ENCODE assay signal across 8 mouse cellular contexts in the genomic region with DNA sequence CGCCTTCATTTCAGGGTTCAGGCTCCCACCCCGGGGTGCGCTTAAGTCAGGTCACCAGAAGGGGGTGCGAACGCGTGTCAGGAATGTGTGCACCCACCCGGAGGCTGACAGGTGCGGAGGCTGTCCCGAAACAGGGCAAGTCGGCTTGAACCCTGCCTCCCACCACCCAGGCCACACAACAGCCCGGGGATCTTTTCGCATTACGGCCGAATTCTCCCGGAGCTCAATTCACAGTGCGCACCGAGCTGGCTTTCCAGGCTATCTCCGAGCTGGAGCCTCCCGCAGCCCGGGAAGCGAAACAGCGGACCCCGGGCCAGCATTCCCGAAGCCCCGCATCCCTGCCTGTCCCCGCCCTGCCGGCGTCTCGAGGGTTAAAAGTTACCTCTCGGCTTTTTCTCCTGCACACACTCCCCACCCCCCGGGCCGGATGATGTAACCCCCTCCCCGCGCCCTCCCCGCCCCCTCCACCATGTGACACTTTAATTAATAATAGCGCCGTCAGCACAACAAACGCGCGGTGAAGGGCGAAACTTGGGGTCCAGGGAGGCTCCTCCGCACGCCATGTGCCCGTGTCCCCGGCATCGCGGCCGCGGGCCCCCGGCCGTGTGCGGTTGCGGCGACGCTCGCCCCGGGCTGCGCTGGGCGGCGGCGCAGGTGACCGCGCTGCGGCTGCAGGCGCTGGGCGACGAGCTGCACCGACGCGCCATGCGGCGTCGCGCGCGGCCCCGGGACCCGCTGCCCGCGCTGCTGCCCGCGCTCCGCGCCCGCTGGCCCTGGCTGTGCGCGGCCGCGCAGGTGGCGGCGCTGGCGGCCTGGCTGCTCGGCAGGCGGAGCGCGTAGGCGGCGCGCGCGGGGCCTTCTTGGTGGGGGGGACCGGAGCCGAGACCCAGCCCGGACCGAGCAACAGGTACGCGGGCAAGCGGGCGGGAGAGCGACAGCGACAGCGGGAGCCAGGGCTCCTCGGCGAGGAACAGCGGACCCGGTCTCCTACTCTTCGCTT. TPM values are rescaled to one million over a fixed set of nuclear protein-coding genes. Genes with fewer than 3 reads are reported as not detected.
DNase-seq lines count a peak whose midpoint lies in the region; ATAC-seq lines count a peak whose summit lies in the region.

No protein-coding gene starts in this region.

- no peak for DNase-seq in heart, adult 18-20 months
- peak; percentile 27 for DNase-seq in Muller cell, postnatal 12 days (ENCODE audit: inconsistent ontology term)
- peak; percentile 61 for DNase-seq in embryonic facial prominence, embryonic 10.5 days (ENCODE audit: low spot score)
- peak; percentile 49 for DNase-seq in midbrain, embryonic 10.5 days (ENCODE audit: low spot score)
- DNase-seq in thymus, postnatal 14 days = peak; percentile 55
- no peak for DNase-seq in lung, postnatal 10 days

- peak overlapping the region; percentile 99 for H3K4me2 ChIP-seq in heart, embryonic 12.5 days
- H3K4me2 ChIP-seq in hindbrain, embryonic 16.5 days (ENCODE audit: low read length) = peak overlapping the region; percentile 73

- H3K9ac ChIP-seq in heart, embryonic 12.5 days = peak overlapping the region; percentile 63
- H3K9ac ChIP-seq in hindbrain, embryonic 16.5 days (ENCODE audit: low read depth, low read length) = peak overlapping the region; percentile 78

- 9% methylated on average over 112 of the region's 117 CpGs for WGBS in heart, embryonic 12.5 days
- WGBS in embryonic facial prominence, embryonic 10.5 days = 3% methylated on average over 117 of the region's 117 CpGs
- under 1% methylated on average over 99 of the region's 117 CpGs for WGBS in hindbrain, embryonic 16.5 days
- WGBS in midbrain, embryonic 10.5 days = 6% methylated on average over 116 of the region's 117 CpGs

- H3K36me3 ChIP-seq in heart, embryonic 12.5 days = no peaks in the 10 kb centered on the region
- no peaks in the 10 kb centered on the region for H3K36me3 ChIP-seq in embryonic facial prominence, embryonic 10.5 days (replicated peaks)
- H3K36me3 ChIP-seq in hindbrain, embryonic 16.5 days (ENCODE audit: control insufficient read depth, insufficient read depth, low read length) = no peaks in the 10 kb centered on the region
- H3K36me3 ChIP-seq in midbrain, embryonic 10.5 days = no peaks in the 10 kb centered on the region

- no peak overlapping the region for H3K27ac ChIP-seq in heart, embryonic 12.5 days (ENCODE audit: poor library complexity, severe bottlenecking)
- H3K27ac ChIP-seq in embryonic facial prominence, embryonic 10.5 days (replicated peaks) = no peak overlapping the region; the same call in 1 of the 2 replicates
- H3K27ac ChIP-seq in hindbrain, embryonic 16.5 days (ENCODE audit: low read depth, low read length) = peak overlapping the region; percentile 9; the same call in 1 of the 2 replicates
- H3K27ac ChIP-seq in midbrain, embryonic 10.5 days (replicated peaks) = no peak overlapping the region; the same call in 1 of the 2 replicates

- peak overlapping the region; percentile 69 for H3K4me3 ChIP-seq in heart, embryonic 12.5 days
- H3K4me3 ChIP-seq in embryonic facial prominence, embryonic 10.5 days = peak overlapping the region; percentile 61
- peak overlapping the region; percentile 51 for H3K4me3 ChIP-seq in hindbrain, embryonic 16.5 days (ENCODE audit: low read length)
- H3K4me3 ChIP-seq in midbrain, embryonic 10.5 days = peak overlapping the region; percentile 59

- ATAC-seq in heart, embryonic 12.5 days (ENCODE audit: insufficient number of reproducible peaks, low FRiP score) = peak; percentile 33; the same call in 1 of the 2 replicates
- peak; percentile 67 for ATAC-seq in hindbrain, embryonic 16.5 days

- H3K9me3 ChIP-seq in heart, embryonic 12.5 days (replicated peaks) = no peaks in the 10 kb centered on the region
- H3K9me3 ChIP-seq in embryonic facial prominence, embryonic 10.5 days = no peaks in the 10 kb centered on the region
- no peaks in the 10 kb centered on the region for H3K9me3 ChIP-seq in hindbrain, embryonic 16.5 days (ENCODE audit: control insufficient read depth, low read length)
- no peaks in the 10 kb centered on the region for H3K9me3 ChIP-seq in midbrain, embryonic 10.5 days (replicated peaks)

- peaks cover 87% of the 10 kb centered on the region for H3K27me3 ChIP-seq in heart, embryonic 12.5 days (replicated peaks)
- peaks cover 98% of the 10 kb centered on the region for H3K27me3 ChIP-seq in embryonic facial prominence, embryonic 10.5 days (replicated peaks; ENCODE audit: low read depth, poor library complexity, severe bottlenecking)
- H3K27me3 ChIP-seq in hindbrain, embryonic 16.5 days (replicated peaks; ENCODE audit: control insufficient read depth, insufficient read depth, low read length) = peaks cover 22% of the 10 kb centered on the region
- peaks cover 93% of the 10 kb centered on the region for H3K27me3 ChIP-seq in midbrain, embryonic 10.5 days (ENCODE audit: low read depth, poor library complexity, severe bottlenecking)

- peaks cover 33% of the 10 kb centered on the region for H3K4me1 ChIP-seq in heart, embryonic 12.5 days (replicated peaks)
- peaks cover 42% of the 10 kb centered on the region for H3K4me1 ChIP-seq in embryonic facial prominence, embryonic 10.5 days
- H3K4me1 ChIP-seq in hindbrain, embryonic 16.5 days (ENCODE audit: control insufficient read depth, insufficient read depth, low read depth, low read length) = peaks cover 15% of the 10 kb centered on the region
- H3K4me1 ChIP-seq in midbrain, embryonic 10.5 days = peaks cover 50% of the 10 kb centered on the region

RNA-seq across cellular contexts. Expression of gene Hrk, which starts 5.1 kb away (rescaled TPM):
- polyA plus RNA-seq in heart, embryonic 12.5 days (2016; fragmentation: Nextera tagmentation; extraction: Ambion mirVana) = 0.09 TPM in 1 of 2 replicates, not detected in the other
- under 1 TPM; 0.40 to 0.44 TPM for total RNA-seq in heart, adult 18-20 months (2021)
- 0.15 and 0.32 TPM in 2 replicates for polyA plus RNA-seq in embryonic facial prominence, embryonic 10.5 days (2016; fragmentation: Nextera tagmentation; extraction: Ambion mirVana)
- polyA plus RNA-seq in hindbrain, embryonic 16.5 days (2015; fragmentation: Nextera tagmentation; extraction: Ambion mirVana) = 3.7 and 4.8 TPM in 2 replicates
- polyA plus RNA-seq in midbrain, embryonic 10.5 days (2016; fragmentation: Nextera tagmentation; extraction: Ambion mirVana) = 0.06 and 0.10 TPM in 2 replicates

RNA-seq across cellular contexts. Expression of gene Fbxw8, which starts 14.3 kb away (rescaled TPM):
- 36.6 and 38.9 TPM in 2 replicates for polyA plus RNA-seq in heart, embryonic 12.5 days (2016; fragmentation: Nextera tagmentation; extraction: Ambion mirVana)
- total RNA-seq in heart, adult 18-20 months (2021) = 10 to 100 TPM; 38.2 to 41.2 TPM
- polyA plus RNA-seq in embryonic facial prominence, embryonic 10.5 days (2016; fragmentation: Nextera tagmentation; extraction: Ambion mirVana) = 35.0 and 36.6 TPM in 2 replicates
- 18.7 and 21.6 TPM in 2 replicates for polyA plus RNA-seq in hindbrain, embryonic 16.5 days (2015; fragmentation: Nextera tagmentation; extraction: Ambion mirVana)
- polyA plus RNA-seq in midbrain, embryonic 10.5 days (2016; fragmentation: Nextera tagmentation; extraction: Ambion mirVana) = 31.7 and 32.2 TPM in 2 replicates

Comparison
In these comparisons a context has a peak if more than half of its experiments do, and no peak if none do; other contexts are left out.
1. DNase-seq: peak in Muller cell, postnatal 12 days (single experiment), embryonic facial prominence, embryonic 10.5 days (single experiment), midbrain, embryonic 10.5 days (single experiment) and thymus, postnatal 14 days (single experiment); none in heart, adult 18-20 months (0 of 2) and lung, postnatal 10 days (single experiment).
2. Peak in every context shown above with its lines, with median percentiles within 50 percentile points of each other: H3K4me3 ChIP-seq.